Mouse (Mus musculus): Measurements from ENCODE around the gene Cubn. TPM values are rescaled to one million over a fixed set of nuclear protein-coding genes. Genes with fewer than 3 reads are reported as not detected.

The Cubn gene
- polyA plus RNA-seq, 1 experiment from 2014 or later = 0.21 TPM

Other genes with a start within 250 kb of the Cubn start
- gene Rsu1, start 220.4 kb downstream of the Cubn start, polyA plus RNA-seq (2014; fragmentation: Nextera tagmentation; extraction: Ambion mirVana) = 75.7 and 85.6 TPM in 2 replicates
- gene Trdmt1, start 52.9 kb upstream of the Cubn start, polyA plus RNA-seq (2014; fragmentation: Nextera tagmentation; extraction: Ambion mirVana) = 8.2 and 11.7 TPM in 2 replicates
- gene Vim, start 82.1 kb upstream of the Cubn start, polyA plus RNA-seq (2014; fragmentation: Nextera tagmentation; extraction: Ambion mirVana) = 448 TPM in 2 replicates